Mouse (Mus musculus) cerebellum, adult 11 months (tissue): Measurements from ENCODE around the gene Wdtc1.

Source experiments
- DNase-seq: peaks from one replicate; pipeline ENCODE4 v3.0.0; 2022

The Wdtc1 gene

GRCm38 (mm10) chr4:133353367-133354365 is at the start of gene Wdtc1:
Gene Wdtc1, minus strand, starts transcription at chr4:133353481.
- DNase-seq: no peak

- DNase-seq: no peak
Observed at GRCm38 (mm10) chr4:133402011-133402410, 48.7 kb upstream of the Wdtc1 start.

- no peak for DNase-seq
Observed at GRCm38 (mm10) chr4:133400098-133400497, 46.8 kb upstream of the Wdtc1 start.

- DNase-seq: no peak
Observed at GRCm38 (mm10) chr4:133399509-133399908, 46.2 kb upstream of the Wdtc1 start.

- no peak for DNase-seq
Observed at GRCm38 (mm10) chr4:133398619-133399018, 45.3 kb upstream of the Wdtc1 start.

- DNase-seq: no peak
Observed at GRCm38 (mm10) chr4:133397961-133398360, 44.7 kb upstream of the Wdtc1 start.

- no peak for DNase-seq
Observed at GRCm38 (mm10) chr4:133397299-133397698, 44.0 kb upstream of the Wdtc1 start.

GRCm38 (mm10) chr4:133396079-133396478 is 42.8 kb upstream of the Wdtc1 start:
- DNase-seq: no peak

DNA sequence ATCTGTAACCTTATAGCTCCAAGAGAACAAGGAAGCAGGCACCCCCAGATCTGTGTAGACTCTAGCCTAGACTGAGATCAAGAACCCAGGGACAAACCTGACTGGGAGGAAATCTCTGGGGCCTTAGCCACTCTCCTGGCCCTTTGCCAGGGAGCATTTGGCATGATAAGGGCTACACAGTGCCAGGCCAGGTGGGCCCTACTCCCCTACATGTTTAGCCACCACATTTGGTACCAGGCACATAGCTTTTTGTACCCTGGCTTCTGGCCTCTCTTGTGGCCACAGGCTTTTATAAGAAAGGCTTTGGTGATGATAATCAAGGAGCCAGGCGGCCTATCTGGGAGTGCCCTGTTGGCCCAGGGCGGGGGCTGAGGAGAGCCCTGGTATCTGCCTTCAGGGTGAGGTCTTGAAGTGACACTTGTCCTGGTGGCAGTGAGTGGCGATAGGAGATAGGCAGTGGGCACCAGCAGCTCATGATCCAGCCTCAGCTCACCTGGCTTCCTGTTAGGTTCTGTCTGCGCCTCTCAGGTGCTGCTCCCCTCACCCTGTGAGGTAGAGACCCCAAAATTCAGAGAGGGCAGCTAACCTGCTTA is 41.8 kb upstream of the Wdtc1 start:
- DNase-seq: no peak

- no peak for DNase-seq
Observed at GRCm38 (mm10) chr4:133391185-133392040, 38.1 kb upstream of the Wdtc1 start.

DNA sequence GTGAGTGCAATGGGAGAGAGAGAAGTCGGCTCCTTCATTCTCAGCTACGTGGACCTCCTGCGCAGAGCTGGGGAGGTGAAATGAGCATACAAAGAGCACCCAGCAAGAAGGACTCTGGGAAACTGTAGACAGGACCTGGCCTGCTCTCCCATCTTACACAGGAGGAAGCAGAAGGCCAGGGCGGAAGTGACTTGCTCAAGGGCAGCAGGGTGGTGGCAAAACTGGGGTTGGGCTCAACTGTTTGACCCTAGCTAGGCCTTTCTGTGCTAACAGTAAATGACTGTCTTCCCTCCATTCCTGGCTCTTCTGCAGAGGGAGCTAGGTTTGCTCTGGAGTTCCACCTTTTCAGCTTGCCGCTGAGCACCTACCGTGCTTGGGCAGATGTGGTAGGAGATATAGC is 37.3 kb upstream of the Wdtc1 start:
- no peak for DNase-seq

DNA sequence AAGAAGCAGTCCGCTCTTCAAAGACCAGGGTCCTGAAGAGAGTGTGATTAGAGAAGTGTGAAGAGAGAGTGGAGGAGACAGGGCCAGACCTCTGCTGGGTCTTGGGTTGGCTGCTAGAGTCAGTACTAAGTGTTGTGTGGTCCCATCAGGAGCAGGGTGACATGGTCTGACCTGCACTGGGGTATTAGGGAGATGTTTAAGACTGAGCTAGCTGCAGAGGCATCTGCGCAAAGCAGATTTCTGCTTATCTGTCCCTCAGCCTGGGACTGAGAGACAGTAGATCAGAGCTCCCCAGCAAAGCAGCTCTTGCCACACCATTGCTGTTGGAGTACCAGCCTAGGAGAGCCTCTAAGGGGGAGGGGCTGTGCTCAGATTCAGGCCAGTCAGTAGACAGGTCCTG is 36.8 kb upstream of the Wdtc1 start:
- DNase-seq: no peak

GRCm38 (mm10) chr4:133388781-133389552 is 35.7 kb upstream of the Wdtc1 start:
- no peak for DNase-seq

GRCm38 (mm10) chr4:133387053-133387452 is 33.8 kb upstream of the Wdtc1 start:
- DNase-seq: no peak

- DNase-seq: no peak
Observed at GRCm38 (mm10) chr4:133386061-133386797, 32.9 kb upstream of the Wdtc1 start.

GRCm38 (mm10) chr4:133381141-133381540 is 27.9 kb upstream of the Wdtc1 start:
- DNase-seq: no peak

GRCm38 (mm10) chr4:133380532-133380931 is 27.3 kb upstream of the Wdtc1 start:
- no peak for DNase-seq

DNA sequence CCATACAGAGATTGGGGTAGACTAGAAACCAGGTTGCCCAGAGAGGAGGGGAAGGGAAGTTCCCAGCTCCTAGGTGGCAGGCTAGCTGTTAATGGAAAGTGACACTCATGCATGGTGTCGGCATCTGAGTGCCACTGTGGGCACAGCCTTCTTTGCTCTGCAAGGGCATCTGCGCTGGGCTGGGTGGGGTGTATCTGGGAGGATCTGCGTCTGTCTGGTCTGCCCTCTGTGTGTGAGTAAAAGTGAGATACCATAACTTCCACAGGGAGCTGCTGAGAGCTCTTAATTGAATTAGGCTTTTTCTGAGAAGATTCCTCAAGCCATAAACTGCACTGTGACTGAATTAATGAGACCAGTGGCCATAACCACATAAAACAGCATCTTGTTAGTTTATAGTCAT is 26.6 kb upstream of the Wdtc1 start:
- no peak for DNase-seq

GRCm38 (mm10) chr4:133379046-133379347 is 25.7 kb upstream of the Wdtc1 start:
- DNase-seq: no peak

GRCm38 (mm10) chr4:133378236-133379045 is 25.2 kb upstream of the Wdtc1 start:
- no peak for DNase-seq
